Mouse (Mus musculus): ENCODE results near the gene Med12l. TPM values are rescaled to one million over a fixed set of nuclear protein-coding genes. Genes with fewer than 3 reads are reported as not detected.

Med12l gene
- 2.8 and 3.9 TPM in 2 replicates for polyA plus RNA-seq (2012; rRNA removed)

- DNase-seq (ENCODE audit: low read depth): no peak
Measured at GRCm38 (mm10) chr3:59005271-59005995, at the start of gene Med12l. Gene Med12l, plus strand, starts transcription at chr3:59005825.

- no peak for DNase-seq (ENCODE audit: low read depth)
Measured at GRCm38 (mm10) chr3:58961166-58961565, 44.5 kb upstream of the Med12l start.

- no peak for DNase-seq (ENCODE audit: low read depth)
Measured at GRCm38 (mm10) chr3:58977413-58977812, 28.2 kb upstream of the Med12l start.

GRCm38 (mm10) chr3:58977906-58978622, 27.6 kb upstream of the Med12l start:
- DNase-seq (ENCODE audit: low read depth): no peak

GRCm38 (mm10) chr3:58980579-58980978, 25.0 kb upstream of the Med12l start:
- no peak for DNase-seq (ENCODE audit: low read depth)

GRCm38 (mm10) chr3:58982896-58983837, 22.5 kb upstream of the Med12l start:
- DNase-seq (ENCODE audit: low read depth): no peak

GRCm38 (mm10) chr3:58983838-58984598, 21.6 kb upstream of the Med12l start:
- no peak for DNase-seq (ENCODE audit: low read depth)

- DNase-seq (ENCODE audit: low read depth): no peak
Measured at GRCm38 (mm10) chr3:58985816-58986215, 19.8 kb upstream of the Med12l start.

GRCm38 (mm10) chr3:58989374-58989773, 16.3 kb upstream of the Med12l start:
- no peak for DNase-seq (ENCODE audit: low read depth)

GRCm38 (mm10) chr3:58990556-58990955, 15.1 kb upstream of the Med12l start:
- no peak for DNase-seq (ENCODE audit: low read depth)

- DNase-seq (ENCODE audit: low read depth): no peak
Measured at GRCm38 (mm10) chr3:58992122-58992521, 13.5 kb upstream of the Med12l start.

GRCm38 (mm10) chr3:58993619-58994018, 12.0 kb upstream of the Med12l start:
- DNase-seq (ENCODE audit: low read depth): no peak

- no peak for DNase-seq (ENCODE audit: low read depth)
Measured at GRCm38 (mm10) chr3:59003756-59004155, 1.9 kb upstream of the Med12l start.

- no peak for DNase-seq (ENCODE audit: low read depth)
Measured at GRCm38 (mm10) chr3:59005996-59006730, 538 bp downstream of the Med12l start.

- DNase-seq (ENCODE audit: low read depth): no peak
Measured at GRCm38 (mm10) chr3:59006731-59007441, 1.3 kb downstream of the Med12l start.

GRCm38 (mm10) chr3:59010276-59010675, 4.7 kb downstream of the Med12l start:
- no peak for DNase-seq (ENCODE audit: low read depth)

GRCm38 (mm10) chr3:59015698-59016412, 10.2 kb downstream of the Med12l start:
- no peak for DNase-seq (ENCODE audit: low read depth)

- no peak for DNase-seq (ENCODE audit: low read depth)
Measured at GRCm38 (mm10) chr3:59016501-59016900, 10.9 kb downstream of the Med12l start.

- no peak for DNase-seq (ENCODE audit: low read depth)
Measured at GRCm38 (mm10) chr3:59021236-59021635, 15.6 kb downstream of the Med12l start.
